Mouse (Mus musculus): ENCODE data around the gene Rgs14. TPM values are rescaled to one million over a fixed set of nuclear protein-coding genes. Genes with fewer than 3 reads are reported as not detected.

The Rgs14 gene
- total and polyA plus RNA-seq, 3 experiments: 14.4 to 20.5 TPM; not detected in 1

- H3K27ac ChIP-seq (ENCODE audit: control insufficient read depth, low read depth, low read length): peak within 1 kb of the TSS; percentile 94
- peaks cover 48% of the 10 kb centered on the region for H3K79me2 ChIP-seq (ENCODE audit: control insufficient read depth, insufficient read depth, low read length, poor library complexity)
- peaks cover 10 to 30% of the 10 kb centered on the region in 2 experiments for H3K4me1 ChIP-seq (ENCODE audit: control insufficient read depth in 1 of 2, insufficient read depth in 2 of 2, low read length in 2 of 2)
Measured at GRCm38 (mm10) chr13:55362453-55363060, 7.0 kb upstream of the Rgs14 start, which contains the start of gene Lman2. Gene Lman2, minus strand, starts transcription at chr13:55362783.

GRCm38 (mm10) chr13:55368401-55368800 lies 1.1 kb upstream of the Rgs14 start:
- Histone ChIP-seq H3K4me1 (ENCODE audit: control insufficient read depth in 1 of 2, insufficient read depth in 2 of 2, low read length in 2 of 2) (peaks cover 3 to 46% of the 10 kb centered on the region in 2 experiments; a peak in 3 of 4 replicates), H3K36me3 (ENCODE audit: control insufficient read depth in 1 of 2, insufficient read depth in 2 of 2, low read length in 2 of 2) (peaks cover 0 to 21% of the 10 kb centered on the region in 2 experiments; a peak in 2 of 4 replicates), H3K9ac (ENCODE audit: control insufficient read depth, low read depth, low read length, poor library complexity, severe bottlenecking) (no peak overlapping the region), H3K9me3 (replicated peaks; ENCODE audit: insufficient read depth, low read length) (no peaks in the 10 kb centered on the region), H3K27ac (ENCODE audit: control insufficient read depth, low read depth, low read length) (no peak overlapping the region), H3K27me3 (ENCODE audit: control insufficient read depth in 1 of 2, insufficient read depth in 2 of 2, low read length in 2 of 2) (no peaks in the 10 kb centered on the region), H3K4me3 (ENCODE audit: control insufficient read depth in 1 of 2, insufficient read depth in 1 of 2, low read depth in 2 of 2, low read length in 2 of 2) (no peak overlapping the region), H3K79me2 (ENCODE audit: control insufficient read depth, insufficient read depth, low read length, poor library complexity) (peaks cover 8% of the 10 kb centered on the region)
- peak; percentile 31 for DNase-seq (ENCODE audit: low read depth, low spot score)
- no peak for TF ChIP-seq EP300 (IDR thresholded peaks at IDR 0.05; ENCODE audit: low read depth in 1 of 2, low read length in 2 of 2)
- peak in 1 of 3 experiments; percentile 24; a peak in 2 of 6 replicates for TF ChIP-seq CTCF (IDR thresholded peaks at IDR 0.05 in 2 of 3, conservative IDR thresholded peaks at IDR 0.05 in 1 of 3; ENCODE audit: control insufficient read depth in 1 of 3, insufficient read depth in 1 of 3, low read depth in 2 of 3, low read length in 3 of 3, poor library complexity in 1 of 3, severe bottlenecking in 1 of 3)
- TF ChIP-seq MYC (IDR thresholded peaks at IDR 0.05; ENCODE audit: low read depth, low read length): no peak
- TF ChIP-seq SMC3 (IDR thresholded peaks at IDR 0.05; ENCODE audit: low read depth, low read length): peak; percentile 20; the same call in 1 of the 2 replicates
- no peak for TF ChIP-seq ZNF384 (IDR thresholded peaks at IDR 0.05; ENCODE audit: low read depth, low read length)
- no peak for TF ChIP-seq ZC3H11A (IDR thresholded peaks at IDR 0.05; ENCODE audit: low read depth, low read length)
- TF ChIP-seq ZMIZ1 (IDR thresholded peaks at IDR 0.05; ENCODE audit: low read depth, low read length): no peak

More at GRCm38 (mm10) chr13:55362453-55363060, 7.0 kb upstream of the Rgs14 start, which contains the start of gene Lman2:
- Histone ChIP-seq H3K36me3 (ENCODE audit: control insufficient read depth in 1 of 2, insufficient read depth in 2 of 2, low read length in 2 of 2) (peaks cover 6 to 29% of the 10 kb centered on the region in 2 experiments), H3K4me3 (ENCODE audit: control insufficient read depth in 1 of 2, insufficient read depth in 1 of 2, low read depth in 2 of 2, low read length in 2 of 2) (peak within 1 kb of the TSS; percentile 79 to 91), H3K9ac (ENCODE audit: control insufficient read depth, low read depth, low read length, poor library complexity, severe bottlenecking) (peak within 1 kb of the TSS; percentile 88), H3K27me3 (ENCODE audit: control insufficient read depth in 1 of 2, insufficient read depth in 2 of 2, low read length in 2 of 2) (no peaks in the 10 kb centered on the region), H3K9me3 (replicated peaks; ENCODE audit: insufficient read depth, low read length) (no peaks in the 10 kb centered on the region)
- DNase-seq (ENCODE audit: low read depth, low spot score): peak; percentile 99
- TF ChIP-seq MEF2A (IDR thresholded peaks at IDR 0.05; ENCODE audit: extremely low read depth, insufficient replicate concordance, low read depth, low read length, poor library complexity, severe bottlenecking): no peak
- TF ChIP-seq MAZ (IDR thresholded peaks at IDR 0.05; ENCODE audit: low read depth, low read length): peak; percentile 42; the same call in 1 of the 2 replicates
- no peak for TF ChIP-seq CHD1 (IDR thresholded peaks at IDR 0.05; ENCODE audit: low read depth, low read length)
- TF ChIP-seq ZMIZ1 (IDR thresholded peaks at IDR 0.05; ENCODE audit: low read depth, low read length): peak; percentile 67; the same call in 1 of the 2 replicates
- no peak for TF ChIP-seq ETS1 (IDR thresholded peaks at IDR 0.05; ENCODE audit: low read depth, low read length)
- TF ChIP-seq E2F4 (IDR thresholded peaks at IDR 0.05; ENCODE audit: borderline replicate concordance, low read depth, low read length): 0 out of 2 replicates have a peak, but pooled peaks have one; percentile 50
- TF ChIP-seq SIN3A (IDR thresholded peaks at IDR 0.05; ENCODE audit: low read length): peak; percentile 75
- TF ChIP-seq USF2 (IDR thresholded peaks at IDR 0.05; ENCODE audit: borderline replicate concordance in 1 of 2, insufficient read depth in 1 of 2, low read depth in 1 of 2, low read length in 2 of 2): no peak
- TF ChIP-seq NRF1 (IDR thresholded peaks at IDR 0.05; ENCODE audit: insufficient read depth, low read depth, low read length, poor library complexity, severe bottlenecking): no peak
- TF ChIP-seq GATA1 (IDR thresholded peaks at IDR 0.05; ENCODE audit: low read depth, low read length): no peak
- 0 out of 2 replicates have a peak, but pooled peaks have one; percentile 37 for TF ChIP-seq USF1 (IDR thresholded peaks at IDR 0.05; ENCODE audit: low read depth, low read length)
- TF ChIP-seq MXI1 (IDR thresholded peaks at IDR 0.05; ENCODE audit: low read depth, low read length): peak; percentile 57; the same call in 1 of the 2 replicates
- no peak for TF ChIP-seq POLR2AphosphoS5 (IDR thresholded peaks at IDR 0.05; ENCODE audit: borderline replicate concordance, low read depth, low read length)
- no peak for TF ChIP-seq RCOR1 (IDR thresholded peaks at IDR 0.05; ENCODE audit: low read depth, low read length)
- TF ChIP-seq CHD2 (IDR thresholded peaks at IDR 0.05; ENCODE audit: low read length): peak; percentile 64
- no peak for TF ChIP-seq CTCF (IDR thresholded peaks at IDR 0.05 in 2 of 3, conservative IDR thresholded peaks at IDR 0.05 in 1 of 3; ENCODE audit: control insufficient read depth in 1 of 3, insufficient read depth in 1 of 3, low read depth in 2 of 3, low read length in 3 of 3, poor library complexity in 1 of 3, severe bottlenecking in 1 of 3)
- TF ChIP-seq KAT2A (conservative IDR thresholded peaks at IDR 0.05; ENCODE audit: low read depth, low read length): peak; percentile 87
- peak; percentile 72 for TF ChIP-seq NELFE (IDR thresholded peaks at IDR 0.05; ENCODE audit: low read depth, low read length)
- peak; percentile 88 for TF ChIP-seq MAX (IDR thresholded peaks at IDR 0.05; ENCODE audit: low read length)
- TF ChIP-seq ZNF384 (IDR thresholded peaks at IDR 0.05; ENCODE audit: low read depth, low read length): no peak
- peak; percentile 73 to 79 for TF ChIP-seq POLR2A (IDR thresholded peaks at IDR 0.05; ENCODE audit: control insufficient read depth in 1 of 2, insufficient read depth in 1 of 2, low read depth in 1 of 2, low read length in 2 of 2, poor library complexity in 1 of 2)
- TF ChIP-seq TBP (IDR thresholded peaks at IDR 0.05; ENCODE audit: low read depth, low read length): peak; percentile 38
- TF ChIP-seq SMC3 (IDR thresholded peaks at IDR 0.05; ENCODE audit: low read depth, low read length): no peak
- TF ChIP-seq ZKSCAN1 (IDR thresholded peaks at IDR 0.05; ENCODE audit: low read depth, low read length): no peak
- no peak for TF ChIP-seq ZC3H11A (IDR thresholded peaks at IDR 0.05; ENCODE audit: low read depth, low read length)
- TF ChIP-seq EP300 (IDR thresholded peaks at IDR 0.05; ENCODE audit: low read depth in 1 of 2, low read length in 2 of 2): 0 out of 4 replicates have a peak, but pooled peaks of 1 of the 2 experiments have one; percentile 4
- TF ChIP-seq MYC (IDR thresholded peaks at IDR 0.05; ENCODE audit: low read depth, low read length): peak; percentile 63; the same call in 1 of the 2 replicates
- TF ChIP-seq TCF12 (IDR thresholded peaks at IDR 0.05; ENCODE audit: low read depth, low read length): peak; percentile 27; the same call in 1 of the 2 replicates
- peak; percentile 97 for TF ChIP-seq HCFC1 (IDR thresholded peaks at IDR 0.05; ENCODE audit: low read depth, low read length)
- peak; percentile 85 for TF ChIP-seq POLR2AphosphoS2 (IDR thresholded peaks at IDR 0.05; ENCODE audit: low read length)
- peak; percentile 97 for TF ChIP-seq ELF1 (IDR thresholded peaks at IDR 0.05; ENCODE audit: low read depth, low read length)
- no peak for TF ChIP-seq JUND (IDR thresholded peaks at IDR 0.05; ENCODE audit: low read depth, low read length)
